Mouse (Mus musculus) adrenal gland, postnatal 4 days (tissue): ENCODE measurements around the gene Apopt1. TPM values are rescaled to one million over a fixed set of nuclear protein-coding genes. Genes with fewer than 3 reads are reported as not detected.

Experiments
- total RNA-seq, 2 experiments: library from RNA; stranded (reverse); gene quantifications; 2 replicates each; pipeline ENCODE4 v1.2.3; 2021

The Apopt1 gene
- total RNA-seq, 2 experiments from 2014 or later: 65.4 to 70.1 TPM

Other genes starting within 250 kb of the Apopt1 start
- gene Gm266, start 227.4 kb upstream of the Apopt1 start, total RNA-seq: 10 to 100 TPM in 1 of 2 experiments, 1 to 10 TPM in 1; 1.4 to 11.3 TPM
- 100 to 1,000 TPM; 395 to 408 TPM for gene Eif5, start 175.2 kb upstream of the Apopt1 start, total RNA-seq
- gene Mark3, start 138.7 kb upstream of the Apopt1 start, total RNA-seq: 100 to 1,000 TPM; 104 to 111 TPM
- 10 to 100 TPM; 39.6 to 40.9 TPM for gene Ckb, start 40.9 kb upstream of the Apopt1 start, total RNA-seq
- 10 to 100 TPM; 11.7 to 13.8 TPM for gene Trmt61a, start 35.2 kb upstream of the Apopt1 start, total RNA-seq
- gene Bag5, start within 50 bp of the Apopt1 start, total RNA-seq: 10 to 100 TPM; 35.8 to 37.0 TPM
- gene Klc1, start 45.6 kb downstream of the Apopt1 start, total RNA-seq: 100 to 1,000 TPM; 128 to 142 TPM
- gene Xrcc3, start 100.6 kb downstream of the Apopt1 start, total RNA-seq: 10 to 100 TPM; 19.2 to 22.5 TPM
- gene Zfyve21, start 100.9 kb downstream of the Apopt1 start, total RNA-seq: 10 to 100 TPM; 68.3 to 74.4 TPM
- 10 to 100 TPM; 26.7 to 30.5 TPM for gene Ppp1r13b, start 194.8 kb downstream of the Apopt1 start, total RNA-seq